Mouse (Mus musculus) ES-Bruce4 (cell line): ENCODE data around the gene Rinl. TPM values are rescaled to one million over a fixed set of nuclear protein-coding genes. Genes with fewer than 3 reads are reported as not detected.

Source experiments
- H3K27ac ChIP-seq: 2 replicates; pipeline ENCODE4 v1.5.1; 2012; ENCODE audit warnings: low read length, inconsistent platforms; ENCODE audit not compliant: insufficient read depth
- H3K27me3 ChIP-seq: 2 replicates; pipeline ENCODE4 v1.6.1; 2012; ENCODE audit warnings: mild to moderate bottlenecking, low read length, inconsistent platforms; ENCODE audit not compliant: control insufficient read depth, poor library complexity, insufficient read depth, severe bottlenecking
- H3K36me3 ChIP-seq: 2 replicates; pipeline ENCODE4 v1.6.1; 2012; ENCODE audit warnings: inconsistent platforms, mild to moderate bottlenecking, low read length, moderate library complexity; ENCODE audit not compliant: control insufficient read depth, poor library complexity, insufficient read depth, severe bottlenecking
- H3K4me1 ChIP-seq: one replicate; pipeline ENCODE4 v1.8.1; 2011; ENCODE audit warnings: low read length; ENCODE audit not compliant: control insufficient read depth, insufficient read depth
- H3K4me3 ChIP-seq: 2 replicates; pipeline ENCODE4 v1.5.1; 2011; ENCODE audit warnings: low read depth, mild to moderate bottlenecking, low read length
- H3K9ac ChIP-seq: 2 replicates; pipeline ENCODE4 v1.6.1; 2012; ENCODE audit warnings: low read depth, mild to moderate bottlenecking, inconsistent platforms; ENCODE audit not compliant: poor library complexity, severe bottlenecking
- H3K9me3 ChIP-seq: replicated peaks from 2 replicates; pipeline ENCODE4 v1.6.1; 2012; ENCODE audit warnings: mild to moderate bottlenecking, low read length, inconsistent platforms; ENCODE audit not compliant: control insufficient read depth, poor library complexity, insufficient read depth, severe bottlenecking
- CTCF ChIP-seq: IDR thresholded peaks from one replicate; pipeline ENCODE4 v1.8.1; 2011; ENCODE audit warnings: low read depth, low read length
- EP300 ChIP-seq: IDR thresholded peaks from 2 replicates; pipeline ENCODE4 v1.6.1; 2011; ENCODE audit warnings: low read depth, low read length; ENCODE audit not compliant: insufficient read depth
- POLR2A ChIP-seq: IDR thresholded peaks from one replicate; pipeline ENCODE4 v1.8.1; 2011; ENCODE audit warnings: low read length; ENCODE audit not compliant: insufficient read depth
- polyA plus RNA-seq: library from polyadenylated mRNA; stranded (reverse); fragments of >200 nt; gene quantifications from 2 replicates; pipeline ENCODE4 v1.2.4, GENCODE M21; 2011; ENCODE audit warnings: low read depth; ENCODE audit not compliant: missing spikeins, insufficient read depth, insufficient read length

Rinl gene
- polyA plus RNA-seq, 1 experiment, result 28.0 TPM

DNA sequence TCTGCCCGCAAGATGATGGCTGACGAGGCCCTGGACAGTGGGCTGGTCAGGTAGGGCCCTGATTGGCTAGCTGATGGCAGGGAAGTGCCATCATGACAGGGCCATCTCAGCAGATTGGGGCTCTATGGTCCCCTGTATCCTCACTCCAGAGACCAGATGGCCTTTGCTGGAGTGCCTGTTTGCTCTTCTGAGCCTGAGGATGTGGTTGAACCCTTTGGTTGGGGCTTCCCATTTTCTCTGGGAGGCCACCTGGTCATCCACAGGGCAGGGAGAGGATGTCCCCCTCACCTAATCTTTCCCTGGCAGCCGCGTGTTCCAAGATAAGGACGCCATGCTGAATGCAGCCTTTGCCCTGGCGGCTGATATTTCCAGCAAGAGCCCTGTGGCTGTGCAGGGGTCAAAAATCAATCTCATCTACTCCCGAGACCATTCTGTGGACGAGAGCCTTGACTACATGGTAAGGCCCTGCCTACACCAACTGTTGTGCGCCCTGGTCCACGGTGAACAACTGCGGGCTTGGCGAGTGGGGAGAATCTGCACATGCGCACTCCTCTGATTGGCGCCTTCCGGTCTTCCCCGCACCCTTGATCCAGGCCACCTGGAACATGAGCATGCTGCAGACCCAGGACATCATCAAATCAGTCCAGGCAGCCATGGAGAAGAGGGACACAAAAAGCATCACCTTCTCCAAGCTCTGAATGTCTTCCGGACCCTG is 42.8 kb downstream of the Rinl start:
- TF ChIP-seq CTCF, result no peak
- no peak for TF ChIP-seq EP300
- no peak for TF ChIP-seq POLR2A
- H3K9ac ChIP-seq, result no peak overlapping the region
- H3K4me3 ChIP-seq, result no peak overlapping the region
- no peaks in the 10 kb centered on the region; the same call in 1 of the 2 replicates for H3K36me3 ChIP-seq
- H3K4me1 ChIP-seq, result no peaks in the 10 kb centered on the region
- H3K9me3 ChIP-seq, result no peaks in the 10 kb centered on the region
- no peak overlapping the region for H3K27ac ChIP-seq
- H3K27me3 ChIP-seq, result no peaks in the 10 kb centered on the region

DNA sequence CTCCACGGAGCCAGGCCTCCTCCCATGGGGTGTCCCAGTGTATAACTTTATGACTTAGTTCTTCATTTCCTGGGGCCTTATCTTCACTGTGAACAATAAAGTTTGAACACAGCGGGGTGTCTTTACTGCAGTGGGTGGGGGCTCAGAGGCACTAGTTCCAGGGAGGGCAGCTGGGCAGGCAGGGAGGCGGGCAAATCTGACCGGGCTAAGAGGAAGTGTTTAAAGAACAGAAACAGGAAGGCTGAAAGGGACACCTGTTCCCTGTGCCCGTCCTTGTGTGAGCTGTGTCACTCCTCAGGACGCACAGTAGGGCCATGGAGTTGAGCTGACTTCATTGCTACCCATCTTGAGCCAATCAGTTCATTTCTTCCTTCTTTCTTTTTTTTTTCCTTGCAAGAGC is 43.4 kb downstream of the Rinl start:
- H3K9ac ChIP-seq, result no peak overlapping the region
- no peak overlapping the region for H3K4me3 ChIP-seq
- TF ChIP-seq EP300 (no peak), CTCF (no peak), POLR2A (no peak)
- H3K27ac ChIP-seq, result no peak overlapping the region
- H3K27me3 ChIP-seq, result no peaks in the 10 kb centered on the region
- H3K36me3 ChIP-seq, result no peaks in the 10 kb centered on the region; the same call in 1 of the 2 replicates
- H3K4me1 ChIP-seq, result no peaks in the 10 kb centered on the region
- no peaks in the 10 kb centered on the region for H3K9me3 ChIP-seq

DNA sequence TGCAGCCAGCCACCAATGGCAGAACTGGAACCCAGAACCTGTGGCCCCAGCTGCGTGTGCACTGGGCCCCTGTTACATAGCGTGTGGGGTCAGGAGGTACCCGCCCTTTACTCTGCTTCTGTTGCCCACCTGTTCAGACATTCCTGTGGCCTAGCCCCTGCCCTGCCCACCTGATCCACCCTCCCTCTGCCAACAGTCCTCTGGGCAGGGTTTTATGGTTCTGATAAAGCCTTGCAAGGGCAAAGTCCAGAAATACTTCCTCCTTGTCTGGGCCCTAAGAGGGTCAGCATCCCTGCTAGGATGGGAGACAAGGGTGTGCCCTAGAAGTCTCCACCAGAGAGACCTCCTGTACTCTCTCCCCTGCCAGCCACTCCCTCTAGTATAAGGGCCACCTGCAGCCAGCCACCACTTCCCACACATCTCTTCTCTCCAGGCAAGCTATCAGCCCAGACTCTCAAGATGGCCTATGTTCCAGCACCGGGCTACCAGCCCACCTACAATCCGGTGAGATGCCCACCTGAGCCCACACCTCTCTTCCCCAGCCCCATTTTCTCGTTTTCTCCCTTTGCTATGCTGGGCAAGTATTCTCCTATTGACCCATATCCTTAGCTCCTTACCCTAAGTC is 45.1 kb downstream of the Rinl start, which contains the start of gene Lgals4:
Gene Lgals4 (plus strand): TSS at position 132 of the 625 bp plus-strand sequence.
- H3K4me1 ChIP-seq, result no peaks in the 10 kb centered on the region
- H3K9me3 ChIP-seq, result no peaks in the 10 kb centered on the region
- no peaks in the 10 kb centered on the region; the same call in 1 of the 2 replicates for H3K36me3 ChIP-seq
- H3K4me3 ChIP-seq, result no peak within 1 kb of the TSS
- no peaks in the 10 kb centered on the region for H3K27me3 ChIP-seq
- TF ChIP-seq EP300, result no peak
- no peak for TF ChIP-seq POLR2A
- TF ChIP-seq CTCF, result no peak
- no peak within 1 kb of the TSS for H3K27ac ChIP-seq
- no peak within 1 kb of the TSS for H3K9ac ChIP-seq

DNA sequence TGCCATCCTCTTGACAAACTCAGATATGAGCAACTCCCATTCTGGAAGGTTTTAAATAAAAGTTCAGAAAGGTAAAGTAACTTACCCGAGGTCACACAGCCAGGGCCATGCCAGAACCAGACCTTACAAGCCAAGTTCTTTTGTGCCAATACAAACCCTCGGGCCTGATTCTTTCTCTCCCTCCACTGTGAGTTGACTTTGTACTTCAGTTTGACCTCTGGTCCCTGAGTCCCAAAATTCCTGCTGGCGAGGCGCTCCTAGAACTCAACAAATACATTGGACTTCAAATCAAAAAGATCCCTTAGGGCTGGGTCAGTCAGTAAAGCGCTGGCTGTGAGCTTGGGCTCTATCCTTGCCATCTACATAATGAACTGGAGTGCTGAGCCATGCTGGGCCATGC is 48.2 kb downstream of the Rinl start:
- Histone ChIP-seq H3K27me3 (no peaks in the 10 kb centered on the region), H3K36me3 (no peaks in the 10 kb centered on the region), H3K9me3 (no peaks in the 10 kb centered on the region), H3K4me3 (no peak overlapping the region), H3K4me1 (no peaks in the 10 kb centered on the region), H3K9ac (no peak overlapping the region), H3K27ac (no peak overlapping the region)
- TF ChIP-seq CTCF, result no peak
- no peak for TF ChIP-seq EP300

DNA sequence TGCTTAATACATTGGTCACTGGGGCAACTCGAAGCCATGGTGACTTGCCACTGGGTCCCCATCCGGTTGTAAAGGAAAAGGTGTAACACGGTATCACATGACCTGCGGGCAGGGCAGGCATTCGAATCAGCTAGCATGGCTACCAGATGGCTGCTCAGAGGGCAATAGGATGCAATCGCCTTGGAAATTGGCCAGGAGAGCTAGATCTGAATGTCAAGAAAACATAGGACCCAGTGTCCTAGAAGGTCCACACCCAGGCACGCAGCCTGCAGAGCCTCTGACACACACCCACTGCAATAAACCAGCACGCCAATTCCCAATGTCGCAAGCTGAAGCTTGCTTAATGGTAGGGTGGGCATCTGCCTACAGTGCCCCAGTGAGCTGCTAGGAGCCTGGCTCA is 49.6 kb downstream of the Rinl start:
- Histone ChIP-seq H3K36me3 (no peaks in the 10 kb centered on the region), H3K27ac (no peak overlapping the region), H3K9me3 (no peaks in the 10 kb centered on the region), H3K27me3 (no peaks in the 10 kb centered on the region), H3K9ac (no peak overlapping the region), H3K4me3 (no peak overlapping the region), H3K4me1 (no peaks in the 10 kb centered on the region)
- TF ChIP-seq EP300, result no peak
- TF ChIP-seq POLR2A, result no peak

DNA sequence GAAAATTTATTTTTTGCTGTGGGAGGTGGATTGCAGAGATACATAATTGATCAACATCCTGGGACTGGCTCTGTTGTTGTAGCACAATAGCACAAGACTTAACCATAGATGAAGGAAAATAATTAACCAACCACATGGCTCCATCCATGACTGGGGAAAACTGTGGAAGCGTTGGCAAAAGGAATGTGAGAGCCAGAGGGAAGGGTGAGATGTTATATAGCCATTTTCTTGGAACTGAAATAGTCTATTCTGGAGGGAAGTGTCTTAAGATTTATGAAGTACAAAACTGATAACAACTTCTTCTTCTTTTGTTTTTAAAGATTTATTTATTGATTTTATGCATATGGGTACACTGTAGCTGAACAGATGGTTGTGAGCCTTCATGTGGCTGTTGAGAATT is 58.5 kb downstream of the Rinl start:
- no peaks in the 10 kb centered on the region for H3K27me3 ChIP-seq
- TF ChIP-seq CTCF, result no peak
- TF ChIP-seq POLR2A, result no peak
- TF ChIP-seq EP300, result no peak
- no peaks in the 10 kb centered on the region for H3K9me3 ChIP-seq
- H3K36me3 ChIP-seq, result no peaks in the 10 kb centered on the region
- H3K9ac ChIP-seq, result no peak overlapping the region
- no peak overlapping the region for H3K27ac ChIP-seq
- no peak overlapping the region for H3K4me3 ChIP-seq
- no peaks in the 10 kb centered on the region for H3K4me1 ChIP-seq

Other genes starting within 250 kb of the Rinl start
- not detected in 2 replicates for gene Sycn, start 248.1 kb upstream of the Rinl start, polyA plus RNA-seq
- 4.5 and 6.4 TPM in 2 replicates for gene Nccrp1, start 241.7 kb upstream of the Rinl start, polyA plus RNA-seq
- 86.0 and 94.1 TPM in 2 replicates for gene Samd4b, start 190.8 kb upstream of the Rinl start, polyA plus RNA-seq
- gene Pak4, start 190.8 kb upstream of the Rinl start, polyA plus RNA-seq, result 64.4 and 75.1 TPM in 2 replicates
- 1.4 and 1.8 TPM in 2 replicates for gene Acp7, start 157.6 kb upstream of the Rinl start, polyA plus RNA-seq
- 5.2 and 9.6 TPM in 2 replicates for gene Fbxo27, start 96.1 kb upstream of the Rinl start, polyA plus RNA-seq
- gene Fbxo17, start 72.2 kb upstream of the Rinl start, polyA plus RNA-seq, result 6.7 and 7.0 TPM in 2 replicates
- gene Mrps12, start 47.1 kb upstream of the Rinl start, polyA plus RNA-seq, result 53.5 and 60.9 TPM in 2 replicates
- 22.4 and 22.5 TPM in 2 replicates for gene Sars2, start 47.0 kb upstream of the Rinl start, polyA plus RNA-seq
- gene Ccer2, start 32.8 kb upstream of the Rinl start, polyA plus RNA-seq, result not detected in 2 replicates
- 28.1 and 30.5 TPM in 2 replicates for gene Sirt2, start 22.2 kb upstream of the Rinl start, polyA plus RNA-seq
- 23.8 and 27.9 TPM in 2 replicates for gene Nfkbib, start 21.5 kb upstream of the Rinl start, polyA plus RNA-seq
- 633 and 662 TPM in 2 replicates for gene Hnrnpl, start 19.6 kb downstream of the Rinl start, polyA plus RNA-seq
- gene Ech1, start 36.2 kb downstream of the Rinl start, polyA plus RNA-seq, result 41.3 and 53.0 TPM in 2 replicates
- gene Lgals4, start 44.9 kb downstream of the Rinl start, polyA plus RNA-seq, result 1.9 and 2.4 TPM in 2 replicates
- not detected in 2 replicates for gene Lgals7, start 74.9 kb downstream of the Rinl start, polyA plus RNA-seq
- 0.21 and 0.33 TPM in 2 replicates for gene Capn12, start 92.5 kb downstream of the Rinl start, polyA plus RNA-seq
- 318 and 324 TPM in 2 replicates for gene Actn4, start 173.4 kb downstream of the Rinl start, polyA plus RNA-seq
- 409 and 413 TPM in 2 replicates for gene Eif3k, start 192.9 kb downstream of the Rinl start, polyA plus RNA-seq
- 33.2 and 36.3 TPM in 2 replicates for gene Map4k1, start 193.1 kb downstream of the Rinl start, polyA plus RNA-seq